Mouse (Mus musculus) CH12.LX (cell line): ENCODE measurements around the gene Fam172a. TPM values are rescaled to one million over a fixed set of nuclear protein-coding genes. Genes with fewer than 3 reads are reported as not detected.

ENCODE experiments used
- DNase-seq: peaks from one replicate; pipeline ENCODE4 v3.0.0-alpha.2; 2013; ENCODE audit errors: extremely low read depth
- H3K27ac ChIP-seq: 2 replicates; pipeline ENCODE4 v1.5.1; 2012; ENCODE audit warnings: low read depth, mild to moderate bottlenecking, control low read depth, moderate library complexity; ENCODE audit not compliant: insufficient read depth
- H3K27me3 ChIP-seq: replicated peaks from 2 replicates; pipeline ENCODE3; 2012; ENCODE audit warnings: inconsistent platforms
- H3K36me3 ChIP-seq, 2 experiments: replicated peaks in 1 of 2; 2 replicates each; pipeline versions ENCODE3 to v1.6.1; 2012; ENCODE audit warnings: inconsistent platforms in 1 of 2, low read length in 1 of 2, mild to moderate bottlenecking in 1 of 2, mixed read lengths in 1 of 2, moderate library complexity in 1 of 2; ENCODE audit not compliant: control insufficient read depth in 1 of 2, insufficient read depth in 1 of 2
- H3K4me1 ChIP-seq, 2 experiments: 2 replicates each; pipeline ENCODE4 v1.6.1; 2012; ENCODE audit warnings: inconsistent platforms in 1 of 2, moderate library complexity in 1 of 2; ENCODE audit not compliant: insufficient read depth in 2 of 2, control insufficient read depth in 1 of 2
- H3K4me2 ChIP-seq: 2 replicates; pipeline ENCODE4 v1.6.1; 2012; ENCODE audit warnings: low read depth, mild to moderate bottlenecking, control low read depth; ENCODE audit not compliant: poor library complexity, insufficient read depth, severe bottlenecking
- H3K4me3 ChIP-seq, 3 experiments: fragments of 150-350 bp in 1 of 3; sonication (generic) in 1 of 3; replicated peaks in 1 of 3; 2 replicates each; pipeline versions ENCODE3 to v1.5.1; 2011 to 2012; ENCODE audit warnings: low read depth in 2 of 3, low read length in 2 of 3, mild to moderate bottlenecking in 2 of 3, moderate library complexity in 2 of 3, control low read depth in 1 of 3, improper control_type of control experiment in 1 of 3, inconsistent platforms in 1 of 3, mixed read lengths in 1 of 3; ENCODE audit not compliant: poor library complexity in 1 of 3
- H3K79me2 ChIP-seq: replicated peaks from 2 replicates; pipeline ENCODE4 v1.6.1; 2012; ENCODE audit warnings: mild to moderate bottlenecking, moderate library complexity; ENCODE audit not compliant: control insufficient read depth, poor library complexity, insufficient read depth, severe bottlenecking; ENCODE audit errors: extremely low read depth
- H3K9ac ChIP-seq: 2 replicates; pipeline ENCODE4 v1.6.1; 2012; ENCODE audit warnings: low read depth, mild to moderate bottlenecking, control low read depth, moderate library complexity; ENCODE audit not compliant: insufficient read depth
- H3K9me3 ChIP-seq: replicated peaks from 2 replicates; pipeline ENCODE3; 2012; ENCODE audit warnings: low read length, inconsistent platforms, mixed read lengths
- BHLHE40 ChIP-seq: IDR thresholded peaks from 2 replicates; pipeline ENCODE4 v1.6.1; 2011; ENCODE audit warnings: mild to moderate bottlenecking, low read depth, low read length, improper control_type of control experiment
- E2F4 ChIP-seq: IDR thresholded peaks from 2 replicates; pipeline ENCODE4 v1.6.1; 2011; ENCODE audit warnings: low read depth, low read length, improper control_type of control experiment; ENCODE audit not compliant: insufficient replicate concordance
- ELF1 ChIP-seq: IDR thresholded peaks from 2 replicates; pipeline ENCODE4 v1.6.1; 2014; ENCODE audit warnings: low read depth, mild to moderate bottlenecking, inconsistent platforms, low read length, improper control_type of control experiment
- EP300 ChIP-seq: IDR thresholded peaks from 2 replicates; pipeline ENCODE4 v1.6.1; 2011; ENCODE audit warnings: low read length, improper control_type of control experiment
- ETS1 ChIP-seq: conservative IDR thresholded peaks from 2 replicates; pipeline ENCODE4 v1.6.1; 2012; ENCODE audit warnings: low read depth, mild to moderate bottlenecking, inconsistent platforms, low read length, improper control_type of control experiment, moderate library complexity
- GABPA ChIP-seq: IDR thresholded peaks from 2 replicates; pipeline ENCODE4 v1.6.1; 2012; ENCODE audit warnings: low read depth, low read length, improper control_type of control experiment, inconsistent platforms; ENCODE audit not compliant: insufficient replicate concordance
- HCFC1 ChIP-seq: IDR thresholded peaks from 2 replicates; pipeline ENCODE4 v1.6.1; 2012; ENCODE audit warnings: low read depth, mild to moderate bottlenecking, inconsistent platforms, low read length, improper control_type of control experiment
- IRF4 ChIP-seq: IDR thresholded peaks from 2 replicates; pipeline ENCODE4 v1.6.1; 2014; ENCODE audit warnings: low read depth, mild to moderate bottlenecking, inconsistent platforms, low read length, improper control_type of control experiment
- JUN ChIP-seq: IDR thresholded peaks from 2 replicates; pipeline ENCODE4 v1.6.1; 2011; ENCODE audit warnings: low read depth, mild to moderate bottlenecking, low read length, improper control_type of control experiment, moderate library complexity; ENCODE audit not compliant: insufficient read depth
- JUND ChIP-seq: conservative IDR thresholded peaks from 2 replicates; pipeline ENCODE4 v1.6.1; 2011; ENCODE audit warnings: low read depth, low read length, improper control_type of control experiment
- KAT2A ChIP-seq: IDR thresholded peaks from 2 replicates; pipeline ENCODE4 v1.6.1; 2012; ENCODE audit warnings: low read length, improper control_type of control experiment, inconsistent platforms; ENCODE audit not compliant: insufficient replicate concordance
- MAFK ChIP-seq: IDR thresholded peaks from 2 replicates; pipeline ENCODE4 v1.6.1; 2011; ENCODE audit warnings: low read length, improper control_type of control experiment; ENCODE audit not compliant: insufficient replicate concordance
- MAX ChIP-seq: IDR thresholded peaks from 2 replicates; pipeline ENCODE4 v1.6.1; 2011; ENCODE audit warnings: low read length, improper control_type of control experiment
- MEF2A ChIP-seq: IDR thresholded peaks from 2 replicates; pipeline ENCODE4 v1.6.1; 2014; ENCODE audit warnings: low read depth, mild to moderate bottlenecking, inconsistent platforms, low read length, improper control_type of control experiment, borderline replicate concordance
- MXI1 ChIP-seq: IDR thresholded peaks from 2 replicates; pipeline ENCODE4 v1.6.1; 2011; ENCODE audit warnings: mild to moderate bottlenecking, low read depth, low read length, improper control_type of control experiment
- NELFE ChIP-seq: IDR thresholded peaks from 2 replicates; pipeline ENCODE4 v1.6.1; 2011; ENCODE audit warnings: low read depth, low read length, improper control_type of control experiment
- PAX5 ChIP-seq: IDR thresholded peaks from 2 replicates; pipeline ENCODE4 v1.6.1; 2012; ENCODE audit warnings: low read length, inconsistent platforms, mixed read lengths
- POLR2A ChIP-seq: IDR thresholded peaks from 2 replicates; pipeline ENCODE4 v1.6.1; 2011; ENCODE audit warnings: low read depth, mild to moderate bottlenecking, improper control_type of control experiment, low read length
- POLR2AphosphoS2 ChIP-seq: IDR thresholded peaks from 2 replicates; pipeline ENCODE4 v1.6.1; 2011; ENCODE audit warnings: low read depth, low read length, improper control_type of control experiment
- RAD21 ChIP-seq: IDR thresholded peaks from 2 replicates; pipeline ENCODE4 v1.6.1; 2011; ENCODE audit warnings: low read depth, mild to moderate bottlenecking, low read length, improper control_type of control experiment, moderate library complexity
- SIN3A ChIP-seq: IDR thresholded peaks from 2 replicates; pipeline ENCODE4 v1.6.1; 2012; ENCODE audit warnings: low read length, improper control_type of control experiment, inconsistent platforms
- SMC3 ChIP-seq: IDR thresholded peaks from 2 replicates; pipeline ENCODE4 v1.6.1; 2011; ENCODE audit warnings: low read depth, low read length, improper control_type of control experiment
- TBP ChIP-seq: conservative IDR thresholded peaks from 2 replicates; pipeline ENCODE4 v1.6.1; 2011; ENCODE audit warnings: low read depth, low read length, improper control_type of control experiment
- TCF12 ChIP-seq: IDR thresholded peaks from 2 replicates; pipeline ENCODE4 v1.6.1; 2014; ENCODE audit warnings: low read depth, mild to moderate bottlenecking, inconsistent platforms, low read length, improper control_type of control experiment
- UBTF ChIP-seq: IDR thresholded peaks from 2 replicates; pipeline ENCODE4 v1.6.1; 2012; ENCODE audit warnings: low read depth, mild to moderate bottlenecking, inconsistent platforms, low read length, improper control_type of control experiment, moderate library complexity
- USF1 ChIP-seq: IDR thresholded peaks from 2 replicates; pipeline ENCODE4 v1.6.1; 2014; ENCODE audit warnings: low read depth, mild to moderate bottlenecking, inconsistent platforms, low read length, improper control_type of control experiment
- ZC3H11A ChIP-seq: IDR thresholded peaks from 2 replicates; pipeline ENCODE4 v1.6.1; 2012; ENCODE audit warnings: low read depth, mild to moderate bottlenecking, inconsistent platforms, low read length, improper control_type of control experiment
- ZKSCAN1 ChIP-seq: IDR thresholded peaks from 2 replicates; pipeline ENCODE4 v1.6.1; 2012; ENCODE audit warnings: low read depth, inconsistent platforms, low read length, improper control_type of control experiment, borderline replicate concordance
- dilution Hi-C: fragments of 300-500 bp; cut with MboI; formaldehyde crosslinking; loops from 2 replicates; pipeline ENCODE4 v1.14.3; 2020; ENCODE audit warnings: low sequenced_read_pairs; ENCODE audit not compliant: extremely low pct_unique_long_range_greater_than_20kb, extremely low pct_ligation_motif_present
- in situ Hi-C: fragments of 300-500 bp; cut with MboI; formaldehyde crosslinking; loops from 3 replicates; pipeline ENCODE4 v1.14.3; 2019; ENCODE audit warnings: low sequenced_read_pairs, low pct_ligation_motif_present, low pct_unique_long_range_greater_than_20kb, mixed read lengths
- polyA plus RNA-seq: library from polyadenylated mRNA; unstranded; fragments of >175 nt; gene quantifications from 2 replicates; pipeline ENCODE4 v1.2.1, GENCODE M21; 2012; ENCODE audit warnings: low read depth; ENCODE audit not compliant: insufficient read length
- total RNA-seq, 2 experiments: library from RNA; depleted of rRNA; stranded (reverse); fragments of 300-350 nt in 1 of 2; fragments of >200 nt in 1 of 2; gene quantifications; 2 replicates each; pipeline ENCODE4 v1.2.3; 2012 to 2014

The Fam172a gene
- total and polyA plus RNA-seq, 3 experiments, result 12.2 to 24.7 (median 16.9) TPM

DNA sequence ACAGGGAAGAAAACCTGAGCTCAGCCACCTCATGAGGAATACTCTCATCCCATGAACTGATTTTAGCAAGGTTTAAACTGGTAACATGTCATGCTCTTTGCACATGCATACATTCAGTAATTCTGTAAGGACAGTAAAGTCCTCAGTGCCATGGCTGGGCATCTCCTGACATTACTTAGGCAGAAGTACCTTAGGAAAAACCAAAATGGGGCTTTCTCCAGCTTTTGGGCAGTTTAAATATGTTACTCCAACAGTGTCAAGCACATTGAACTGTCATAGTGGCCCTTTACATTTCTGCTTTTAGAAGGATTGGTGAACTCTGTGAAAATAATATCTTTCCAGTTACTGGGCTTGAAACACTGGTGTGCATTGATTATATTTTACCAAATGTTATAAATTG lies 463.1 kb downstream of the Fam172a start:
- no peak overlapping the region for H3K27ac ChIP-seq
- no peak overlapping the region for H3K4me3 ChIP-seq
- H3K36me3 ChIP-seq, result peaks cover 0 to 4% of the 10 kb centered on the region in 2 experiments
- H3K9ac ChIP-seq, result no peak overlapping the region
- in situ Hi-C loops (no loop called here), dilution Hi-C loops (no loop called here)
- no peaks in the 10 kb centered on the region for H3K79me2 ChIP-seq
- no peaks in the 10 kb centered on the region for H3K27me3 ChIP-seq
- DNase-seq, result no peak
- no peak overlapping the region for H3K4me2 ChIP-seq
- no peaks in the 10 kb centered on the region for H3K4me1 ChIP-seq
- peaks cover 2% of the 10 kb centered on the region for H3K9me3 ChIP-seq
- no peak for TF ChIP-seq ELF1
- TF ChIP-seq USF1, result no peak
- TF ChIP-seq MXI1, result no peak
- TF ChIP-seq TBP, result no peak
- no peak for TF ChIP-seq E2F4
- no peak for TF ChIP-seq TCF12
- no peak for TF ChIP-seq IRF4
- no peak for TF ChIP-seq MAFK
- no peak for TF ChIP-seq JUND
- TF ChIP-seq SMC3, result no peak
- TF ChIP-seq ZKSCAN1, result no peak
- TF ChIP-seq PAX5, result no peak
- no peak for TF ChIP-seq ZC3H11A
- TF ChIP-seq RAD21, result no peak
- no peak for TF ChIP-seq MEF2A
- no peak for TF ChIP-seq KAT2A
- TF ChIP-seq MAX, result no peak
- TF ChIP-seq, all 38 proteins: peak for 0

DNA sequence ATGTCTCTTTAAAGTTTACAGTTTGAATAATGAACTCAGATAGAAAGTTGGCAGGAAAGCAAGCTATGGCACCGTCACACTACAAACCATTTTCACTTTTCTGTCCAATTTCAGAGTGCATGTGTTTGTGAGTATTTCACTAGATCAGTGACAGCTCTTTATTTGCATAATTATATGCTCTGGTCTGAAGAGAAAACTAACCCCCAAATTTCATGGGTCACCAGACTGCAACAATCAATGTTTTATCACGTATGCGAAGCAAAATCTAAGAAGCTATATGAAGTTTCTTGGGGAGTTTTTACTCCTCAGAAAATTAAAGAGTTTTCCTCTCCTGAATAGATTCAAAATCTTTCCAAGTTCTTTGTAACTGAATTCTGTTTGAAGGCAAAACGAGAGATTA lies 466.3 kb downstream of the Fam172a start:
- H3K36me3 ChIP-seq, result peaks cover 0 to 4% of the 10 kb centered on the region in 2 experiments
- no peaks in the 10 kb centered on the region for H3K4me1 ChIP-seq
- in situ Hi-C loops (no loop called here), dilution Hi-C loops (no loop called here)
- H3K4me3 ChIP-seq, result no peak overlapping the region
- H3K79me2 ChIP-seq, result no peaks in the 10 kb centered on the region
- H3K27ac ChIP-seq, result no peak overlapping the region
- H3K9me3 ChIP-seq, result peaks cover 2% of the 10 kb centered on the region
- H3K27me3 ChIP-seq, result no peaks in the 10 kb centered on the region
- no peak overlapping the region for H3K4me2 ChIP-seq
- no peak for TF ChIP-seq JUN
- TF ChIP-seq TBP, result no peak
- TF ChIP-seq ETS1, result no peak
- TF ChIP-seq ELF1, result no peak
- TF ChIP-seq EP300, result no peak
- TF ChIP-seq SIN3A, result no peak
- no peak for TF ChIP-seq POLR2AphosphoS2
- TF ChIP-seq KAT2A, result no peak
- no peak for TF ChIP-seq HCFC1
- TF ChIP-seq E2F4, result no peak
- no peak for TF ChIP-seq GABPA
- no peak for TF ChIP-seq POLR2A
- TF ChIP-seq BHLHE40, result no peak
- TF ChIP-seq RAD21, result no peak
- no peak for TF ChIP-seq NELFE
- TF ChIP-seq ZKSCAN1, result no peak
- no peak for TF ChIP-seq IRF4
- no peak for TF ChIP-seq UBTF
- TF ChIP-seq SMC3, result no peak
- TF ChIP-seq MAX, result no peak
- TF ChIP-seq, all 38 proteins: peak for 0
- DNase-seq, result no peak
- no peak overlapping the region for H3K9ac ChIP-seq
